Comparison of ENCODE assay signal across 8 mouse cellular contexts in genomic region chr19:5924713-5925093, GRCm38 (mm10). TPM values are rescaled to one million over a fixed set of nuclear protein-coding genes. Genes with fewer than 3 reads are reported as not detected.
DNase-seq lines count a peak whose midpoint lies in the region; ATAC-seq lines count a peak whose summit lies in the region.

Gene Cdc42ep2, minus strand, starts transcription at chr19:5924816.

- under 1% methylated on average over 18 of the region's 18 CpGs for WGBS in hindbrain, embryonic 12.5 days

- H3K4me2 ChIP-seq in hindbrain, embryonic 12.5 days (replicated peaks) = peak within 1 kb of the TSS; percentile 98

- peak within 1 kb of the TSS; percentile 77 for H3K27ac ChIP-seq in hindbrain, embryonic 12.5 days

- peak within 1 kb of the TSS; percentile 63 for H3K9ac ChIP-seq in hindbrain, embryonic 12.5 days

- no peaks in the 10 kb centered on the region for H3K36me3 ChIP-seq in hindbrain, embryonic 12.5 days

- peak; percentile 93 for ATAC-seq in hindbrain, embryonic 12.5 days (ENCODE audit: low FRiP score)

- peak within 1 kb of the TSS; percentile 58 for H3K4me3 ChIP-seq in hindbrain, embryonic 12.5 days

- peak; percentile 100 for DNase-seq in NIH3T3 (ENCODE audit: low read depth)
- DNase-seq in cerebellum, postnatal 10 days = peak; percentile 98 to 99
- peak; percentile 83 to 90 for DNase-seq in frontal cortex, postnatal 10 days (ENCODE audit: low spot score in 2 of 2)
- peak; percentile 75 to 89 for DNase-seq in layer of hippocampus, postnatal 14 days (ENCODE audit: low spot score in 2 of 2)
- peak; percentile 98 for DNase-seq in lung, postnatal 14 days
- peak; percentile 86 for DNase-seq in retina, adult 2 months (ENCODE audit: low read depth, low spot score)
- DNase-seq in thymus, postnatal 36 days = peak; percentile 94 to 95

- H3K9me3 ChIP-seq in hindbrain, embryonic 12.5 days (replicated peaks) = no peaks in the 10 kb centered on the region

- peaks cover 19% of the 10 kb centered on the region for H3K4me1 ChIP-seq in hindbrain, embryonic 12.5 days

- H3K27me3 ChIP-seq in hindbrain, embryonic 12.5 days = peaks cover 13% of the 10 kb centered on the region

RNA-seq across cellular contexts. Expression of gene Cdc42ep2, which starts in this region (rescaled TPM):
- polyA plus RNA-seq in hindbrain, embryonic 12.5 days (2016; fragmentation: Nextera tagmentation; extraction: Ambion mirVana) = 5.1 and 6.1 TPM in 2 replicates
- total RNA-seq in layer of hippocampus, postnatal 14 days (2021) = 1 to 10 TPM; 4.7 to 5.7 TPM

Comparison
In these comparisons a context has a peak if more than half of its experiments do, and no peak if none do; other contexts are left out.
1. Peak in every context shown above with its lines: DNase-seq, ATAC-seq, H3K4me3 ChIP-seq and H3K27ac ChIP-seq.